Mouse (Mus musculus) forebrain, embryonic 13.5 days (tissue): ENCODE measurements around the gene Meis2. TPM values are rescaled to one million over a fixed set of nuclear protein-coding genes. Genes with fewer than 3 reads are reported as not detected.

Experiments
- ATAC-seq: fragments of 200-750 bp; cut with Nextera tagmentation; 2 replicates; pipeline ENCODE4 v1.8.0; 2017
- H3K27ac ChIP-seq: fragments of 300-500 bp; sonication (generic); 2 replicates; pipeline ENCODE4 v1.5.1; 2015; ENCODE audit warnings: inconsistent platforms, mild to moderate bottlenecking, moderate library complexity
- H3K27me3 ChIP-seq: fragments of 300-500 bp; sonication (generic); 2 replicates; pipeline ENCODE4 v1.6.1; 2015; ENCODE audit warnings: mild to moderate bottlenecking, inconsistent platforms
- H3K36me3 ChIP-seq: fragments of 300-500 bp; sonication (generic); 2 replicates; pipeline ENCODE4 v1.6.1; 2015; ENCODE audit warnings: mild to moderate bottlenecking, inconsistent platforms; ENCODE audit not compliant: poor library complexity, severe bottlenecking
- H3K4me1 ChIP-seq: fragments of 300-500 bp; sonication (generic); 2 replicates; pipeline ENCODE4 v1.6.1; 2015; ENCODE audit warnings: inconsistent platforms
- H3K4me2 ChIP-seq: fragments of 300-500 bp; sonication (generic); 2 replicates; pipeline ENCODE4 v1.6.1; 2015; ENCODE audit warnings: inconsistent platforms, mild to moderate bottlenecking, moderate library complexity
- H3K4me3 ChIP-seq: fragments of 300-500 bp; sonication (generic); 2 replicates; pipeline ENCODE4 v1.5.1; 2015; ENCODE audit warnings: mild to moderate bottlenecking, inconsistent platforms
- H3K9ac ChIP-seq: fragments of 300-500 bp; sonication (generic); 2 replicates; pipeline ENCODE4 v1.6.1; 2015; ENCODE audit warnings: mild to moderate bottlenecking, inconsistent platforms
- H3K9me3 ChIP-seq: fragments of 300-500 bp; sonication (generic); replicated peaks from 2 replicates; pipeline ENCODE4 v1.6.1; 2016; ENCODE audit warnings: inconsistent platforms
- WGBS: fragments of 180-500 bp; shearing (Covaris S2); methylation state at CpG from one replicate; pipeline ENCODE4 v1.1.7; 2015; 5-methylcytosine and 5-hydroxymethylcytosine counted together
- polyA plus RNA-seq: library from polyadenylated mRNA; unstranded; fragments of >200 nt; fragmentation: Nextera tagmentation; extraction: Ambion mirVana; gene quantifications from 2 replicates; pipeline ENCODE4 v1.2.1, GENCODE M21; 2015

Gene Meis2
- polyA plus RNA-seq, 1 experiment from 2014 or later: 130 TPM

DNA sequence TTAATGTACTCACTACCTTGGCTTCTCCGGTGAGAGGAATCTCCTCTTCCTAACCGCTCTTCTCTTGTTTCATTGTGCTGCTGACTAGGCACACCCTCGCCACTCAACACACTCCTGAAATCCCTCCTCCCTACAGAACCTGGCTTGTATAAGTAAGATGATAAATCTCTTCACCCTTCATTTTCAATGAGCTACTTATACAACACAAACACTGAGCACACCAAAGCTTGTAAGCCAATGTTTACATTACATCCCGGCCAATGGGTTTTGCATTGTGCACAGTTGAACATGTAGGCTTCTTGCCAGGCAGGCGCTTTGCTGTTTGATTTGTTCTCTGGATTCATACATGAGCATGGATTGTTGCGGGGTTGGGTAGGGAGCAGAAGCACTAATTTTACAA lies 247.7 kb downstream of the Meis2 start:
- H3K27ac ChIP-seq: no peak overlapping the region
- no peak overlapping the region for H3K4me3 ChIP-seq
- H3K4me1 ChIP-seq: peaks cover 18% of the 10 kb centered on the region
- WGBS: 81% methylated on average over 6 of the region's 6 CpGs
- no peak overlapping the region for H3K9ac ChIP-seq
- no peaks in the 10 kb centered on the region for H3K27me3 ChIP-seq
- H3K4me2 ChIP-seq: no peak overlapping the region
- no peaks in the 10 kb centered on the region for H3K9me3 ChIP-seq
- no peak for ATAC-seq
- H3K36me3 ChIP-seq: no peaks in the 10 kb centered on the region

- H3K9me3 ChIP-seq: no peaks in the 10 kb centered on the region
- 58% methylated on average over 6 of the region's 6 CpGs for WGBS
- no peak overlapping the region for H3K9ac ChIP-seq
- H3K4me2 ChIP-seq: peak overlapping the region; percentile 30; the same call in 1 of the 2 replicates
- peaks cover 26% of the 10 kb centered on the region for H3K4me1 ChIP-seq
- no peaks in the 10 kb centered on the region for H3K27me3 ChIP-seq
- H3K27ac ChIP-seq: no peak overlapping the region
- peak; percentile 24; the same call in 1 of the 2 replicates for ATAC-seq
- no peaks in the 10 kb centered on the region for H3K36me3 ChIP-seq
- no peak overlapping the region for H3K4me3 ChIP-seq
These were observed 251.9 kb downstream of the Meis2 start for GRCm38 (mm10) chr2:115813721-115814120.

GRCm38 (mm10) chr2:115813316-115813715 lies 252.3 kb downstream of the Meis2 start:
- H3K36me3 ChIP-seq: no peaks in the 10 kb centered on the region
- ATAC-seq: peak; percentile 65; the same call in 1 of the 2 replicates
- H3K27me3 ChIP-seq: no peaks in the 10 kb centered on the region
- WGBS: 51% methylated on average over 11 of the region's 11 CpGs
- H3K4me3 ChIP-seq: no peak overlapping the region
- no peaks in the 10 kb centered on the region for H3K9me3 ChIP-seq
- H3K27ac ChIP-seq: no peak overlapping the region
- no peak overlapping the region for H3K9ac ChIP-seq
- H3K4me1 ChIP-seq: peaks cover 26% of the 10 kb centered on the region
- H3K4me2 ChIP-seq: peak overlapping the region; percentile 30; the same call in 1 of the 2 replicates
